Mouse (Mus musculus): Measurements from ENCODE around the gene Olfr959.

Gene Olfr959

GRCm38 (mm10) chr9:39575469-39575868 is at the start of gene Olfr959:
Gene Olfr959, minus strand, starts transcription at chr9:39575569.
- DNase-seq = no peak

- DNase-seq = no peak
These were observed 49.3 kb upstream of the Olfr959 start for GRCm38 (mm10) chr9:39624711-39625110.

- no peak for DNase-seq
These were observed 48.4 kb upstream of the Olfr959 start for GRCm38 (mm10) chr9:39623783-39624182.

GRCm38 (mm10) chr9:39621073-39621472 is 45.7 kb upstream of the Olfr959 start, which contains the start of gene Olfr960:
Gene Olfr960, plus strand, starts transcription at chr9:39621373.
- no peak for DNase-seq

- peak; percentile 50 to 56 for DNase-seq
These were observed 36.6 kb upstream of the Olfr959 start for GRCm38 (mm10) chr9:39611953-39612352.

- no peak for DNase-seq
These were observed 35.0 kb upstream of the Olfr959 start, which contains the start of gene Olfr148 for GRCm38 (mm10) chr9:39610355-39610754. Gene Olfr148, plus strand, starts transcription at chr9:39610655.

- DNase-seq = no peak
These were observed 33.1 kb upstream of the Olfr959 start for GRCm38 (mm10) chr9:39608497-39608896.

GRCm38 (mm10) chr9:39603999-39604453 is 28.7 kb upstream of the Olfr959 start, which contains the start of gene AW551984:
Gene AW551984, minus strand, starts transcription at chr9:39604403.
- peak; percentile 1 to 4 for DNase-seq

GRCm38 (mm10) chr9:39603333-39603845 is 28.0 kb upstream of the Olfr959 start:
- DNase-seq = peak; percentile 3 to 8

GRCm38 (mm10) chr9:39602536-39603332 is 27.4 kb upstream of the Olfr959 start:
- peak; percentile 19 to 37 for DNase-seq

- no peak for DNase-seq
These were observed 1.7 kb upstream of the Olfr959 start for GRCm38 (mm10) chr9:39577050-39577449.

- DNase-seq = no peak
These were observed 17.1 kb downstream of the Olfr959 start for GRCm38 (mm10) chr9:39558349-39558647.

- DNase-seq = peak in 1 of 2 experiments; percentile 7
These were observed 17.6 kb downstream of the Olfr959 start for GRCm38 (mm10) chr9:39557529-39558348.

- DNase-seq = peak; percentile 66 to 68
These were observed 21.4 kb downstream of the Olfr959 start, which contains the start of gene Olfr958 for GRCm38 (mm10) chr9:39553946-39554345. Gene Olfr958, minus strand, starts transcription at chr9:39554054.

GRCm38 (mm10) chr9:39550806-39551205 is 24.6 kb downstream of the Olfr959 start:
- DNase-seq = peak in 1 of 2 experiments; percentile 16

- DNase-seq = no peak
These were observed 51.6 kb downstream of the Olfr959 start for GRCm38 (mm10) chr9:39523616-39524285.
